Mouse (Mus musculus) activated CD4-positive, CD25-positive, alpha-beta regulatory T cell, adult 9 weeks (primary cell): ENCODE data around the gene Pum3. TPM values are rescaled to one million over a fixed set of nuclear protein-coding genes. Genes with fewer than 3 reads are reported as not detected.

Source experiments
- polyA plus RNA-seq: library from polyadenylated mRNA; unstranded; fragments of 100-300 nt; shearing (Covaris generic); gene quantifications from one replicate; pipeline ENCODE4 v1.2.1, GENCODE M21; 2017

Pum3 gene
- polyA plus RNA-seq, result 77.3 TPM

GRCm38 (mm10) chr19:27429745-27430251 lies at the start of gene Pum3:
Gene Pum3 (minus strand): TSS chr19:27429825.

Other genes starting within 250 kb of the Pum3 start
- not detected for gene Vldlr, start 213.3 kb downstream of the Pum3 start, polyA plus RNA-seq
- gene Kcnv2, start 107.2 kb downstream of the Pum3 start, polyA plus RNA-seq, result not detected